Mouse (Mus musculus): Measurements from ENCODE around the gene Gm38431.
"Not testable (repeated sequence)": the region's sequence is repeated elsewhere in the genome, so short reads cannot be mapped to it uniquely, and the experiment has no call there.

Gm38431 gene

DNA sequence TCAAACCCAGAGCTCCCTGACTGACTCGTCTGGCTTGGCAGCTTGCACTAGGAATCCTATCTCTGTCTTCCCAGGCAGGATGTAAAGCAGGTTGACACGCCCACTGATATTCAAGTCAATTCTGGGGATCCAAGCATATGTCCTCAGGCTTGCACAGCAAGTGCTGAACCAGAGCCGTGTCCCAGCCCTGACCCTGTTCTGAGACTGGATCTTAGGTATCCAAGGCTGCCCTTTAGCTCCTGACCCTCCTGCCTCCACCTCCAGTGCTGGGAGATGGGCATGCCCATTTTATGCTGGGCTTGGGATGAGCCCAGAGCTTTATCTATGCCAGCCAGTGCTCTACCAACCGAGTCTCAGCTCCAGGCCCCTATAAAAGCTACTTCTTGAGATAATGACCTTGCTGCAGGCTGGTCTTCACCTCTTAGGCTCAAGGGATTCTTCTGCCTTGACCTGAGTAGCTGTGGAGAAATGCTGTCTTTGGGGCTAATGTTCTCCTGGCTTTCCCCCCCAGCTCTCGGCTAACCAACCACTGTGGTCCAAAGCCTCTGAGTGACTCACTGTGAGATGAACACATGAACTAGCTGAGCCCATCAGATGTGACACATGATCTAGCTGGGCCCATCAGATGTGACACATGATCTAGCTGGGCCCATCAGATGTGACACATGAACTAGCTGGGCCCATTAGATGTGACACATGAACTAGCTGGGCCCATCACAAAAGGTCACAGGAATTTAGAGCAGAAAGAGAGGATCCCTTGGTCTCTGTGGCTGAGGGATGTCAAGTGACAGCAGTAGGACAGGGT lies 14.2 kb upstream of the Gm38431 start:
- DNase-seq (ENCODE audit: low read depth, low spot score), result no peak

DNA sequence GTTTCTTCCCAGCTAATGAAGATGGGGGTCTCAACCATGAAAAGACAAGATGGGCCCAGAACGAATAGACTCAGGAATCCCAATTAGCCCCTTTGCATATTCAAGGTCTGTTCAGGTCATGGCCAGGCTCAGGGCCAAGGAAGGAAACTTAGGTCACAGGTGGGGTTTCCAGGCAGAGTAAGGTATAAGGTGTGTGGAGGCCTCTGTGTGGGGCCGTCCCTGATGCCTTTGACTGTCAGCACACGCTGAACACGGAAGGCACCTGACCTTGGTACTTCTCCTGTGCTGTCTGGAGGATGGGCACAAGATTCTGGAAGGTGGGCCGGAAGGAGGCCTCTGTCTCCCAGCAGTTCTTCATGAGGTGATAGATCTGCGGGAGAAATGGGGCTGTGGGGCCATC lies 13.0 kb upstream of the Gm38431 start:
- DNase-seq (ENCODE audit: low read depth, low spot score), result no peak

DNA sequence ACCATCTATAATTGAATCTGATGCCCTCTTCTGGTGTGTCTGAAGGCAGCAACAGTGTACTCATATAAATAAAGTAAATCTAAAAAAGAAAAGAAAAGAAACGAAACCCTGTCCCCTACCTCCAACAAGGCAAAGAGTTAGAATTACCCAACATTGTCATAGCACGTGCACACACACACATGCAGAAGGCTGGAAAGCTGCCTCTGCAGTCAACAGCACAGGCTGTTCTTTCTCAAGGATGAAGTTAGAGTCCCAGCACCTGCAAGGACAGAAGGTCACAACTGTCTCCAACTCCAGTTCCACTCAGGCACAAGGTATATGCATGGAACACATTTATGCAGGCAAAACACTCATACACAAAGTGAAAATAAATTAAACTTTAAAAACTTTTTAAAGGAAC lies 10.3 kb upstream of the Gm38431 start:
- DNase-seq (ENCODE audit: low read depth, low spot score), result no peak

DNA sequence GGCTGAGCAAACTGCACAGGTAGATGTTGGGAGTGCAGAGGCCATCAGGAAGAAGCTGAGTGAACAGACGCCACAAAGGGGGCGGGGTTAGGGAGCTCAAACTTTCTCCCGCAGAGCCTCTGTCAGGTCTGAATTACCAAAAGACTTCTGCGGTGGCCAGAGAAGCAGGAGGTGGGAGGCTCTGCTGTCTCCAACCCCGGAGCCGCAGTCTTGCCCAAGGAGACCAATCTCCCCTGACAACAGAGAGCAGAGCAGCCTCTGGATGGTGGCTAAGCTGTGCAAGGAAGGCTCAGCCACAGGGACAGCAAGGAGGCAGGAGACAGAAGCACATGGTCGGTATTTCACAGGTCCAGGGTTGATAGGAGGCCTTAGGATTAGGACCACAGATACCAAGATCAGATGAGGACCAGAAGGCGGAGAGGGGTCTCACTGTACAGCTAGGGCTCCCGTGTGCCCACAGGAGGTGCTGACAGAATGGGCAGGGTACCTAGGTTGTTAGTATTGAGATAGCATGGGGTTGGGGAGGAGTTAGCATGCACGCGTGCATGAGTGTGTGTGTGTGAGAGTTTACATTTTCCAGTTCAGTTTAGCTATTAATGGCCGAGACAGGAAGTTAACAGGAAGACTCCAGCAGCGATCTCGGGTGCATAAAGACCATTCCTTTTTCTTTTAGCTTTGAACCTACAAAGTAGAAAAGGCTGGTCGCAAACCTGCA lies 8.8 kb upstream of the Gm38431 start:
- DNase-seq (ENCODE audit: low read depth, low spot score), result no peak

DNA sequence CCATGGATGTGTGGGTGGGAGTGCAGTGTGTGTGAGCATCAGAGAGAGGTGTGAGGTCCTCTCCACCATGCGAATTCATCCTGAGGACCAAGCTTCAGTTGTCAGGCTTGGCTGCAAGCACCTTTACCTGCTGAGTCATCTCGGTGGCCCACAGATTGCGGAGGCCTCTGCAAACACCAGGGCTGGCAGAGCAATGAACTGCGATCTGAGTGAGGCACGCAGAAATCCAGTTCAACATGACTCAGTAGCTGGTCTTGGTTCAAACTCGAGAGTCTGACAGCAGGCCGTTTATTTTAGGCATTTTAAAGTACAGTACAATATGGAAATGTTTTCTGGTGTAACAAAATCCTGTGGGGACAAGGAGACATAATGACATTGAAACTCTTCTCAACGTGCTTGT lies 6.0 kb upstream of the Gm38431 start:
- no peak for DNase-seq (ENCODE audit: low read depth, low spot score)

DNA sequence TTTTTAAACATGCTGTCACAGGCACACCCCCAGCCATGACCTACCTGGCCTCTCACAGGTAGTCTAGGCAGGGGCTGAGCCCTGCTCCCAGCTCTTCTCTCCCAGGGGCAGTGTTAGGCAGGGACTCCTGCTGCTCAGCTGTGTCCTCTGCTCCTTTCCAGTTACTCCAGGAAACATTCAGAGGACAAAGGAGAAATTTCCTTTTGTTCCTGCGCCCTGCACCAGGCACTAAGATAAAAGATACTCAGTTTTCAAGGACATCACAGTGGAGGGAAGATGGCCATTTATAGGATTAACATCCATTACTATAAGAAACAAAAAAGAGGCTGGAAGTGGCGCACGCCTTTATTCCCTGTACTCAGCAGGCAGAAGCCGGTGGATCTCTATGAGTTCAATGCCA lies 4.2 kb upstream of the Gm38431 start:
- no peak for DNase-seq (ENCODE audit: low read depth, low spot score)

DNA sequence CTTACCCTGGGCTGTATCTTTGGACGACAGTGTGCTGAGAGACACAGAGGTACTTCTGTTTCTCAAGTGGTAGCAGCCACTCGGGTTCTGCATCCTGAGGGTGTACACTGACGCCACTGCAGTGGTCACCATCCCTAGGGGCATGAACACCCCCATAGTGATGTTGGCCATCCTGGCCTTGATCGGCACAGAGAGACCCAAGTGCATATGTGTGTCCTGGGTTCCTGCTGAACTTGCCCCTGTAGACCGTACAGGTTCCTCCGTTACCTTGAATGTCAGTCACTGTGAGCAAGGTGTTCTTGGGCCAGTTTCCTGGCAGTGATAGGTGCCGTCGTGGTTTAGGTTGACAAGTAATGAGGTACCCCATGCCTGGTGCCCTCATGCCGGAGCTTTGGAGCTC lies 1.6 kb upstream of the Gm38431 start:
- no peak for DNase-seq (ENCODE audit: low read depth, low spot score)

DNA sequence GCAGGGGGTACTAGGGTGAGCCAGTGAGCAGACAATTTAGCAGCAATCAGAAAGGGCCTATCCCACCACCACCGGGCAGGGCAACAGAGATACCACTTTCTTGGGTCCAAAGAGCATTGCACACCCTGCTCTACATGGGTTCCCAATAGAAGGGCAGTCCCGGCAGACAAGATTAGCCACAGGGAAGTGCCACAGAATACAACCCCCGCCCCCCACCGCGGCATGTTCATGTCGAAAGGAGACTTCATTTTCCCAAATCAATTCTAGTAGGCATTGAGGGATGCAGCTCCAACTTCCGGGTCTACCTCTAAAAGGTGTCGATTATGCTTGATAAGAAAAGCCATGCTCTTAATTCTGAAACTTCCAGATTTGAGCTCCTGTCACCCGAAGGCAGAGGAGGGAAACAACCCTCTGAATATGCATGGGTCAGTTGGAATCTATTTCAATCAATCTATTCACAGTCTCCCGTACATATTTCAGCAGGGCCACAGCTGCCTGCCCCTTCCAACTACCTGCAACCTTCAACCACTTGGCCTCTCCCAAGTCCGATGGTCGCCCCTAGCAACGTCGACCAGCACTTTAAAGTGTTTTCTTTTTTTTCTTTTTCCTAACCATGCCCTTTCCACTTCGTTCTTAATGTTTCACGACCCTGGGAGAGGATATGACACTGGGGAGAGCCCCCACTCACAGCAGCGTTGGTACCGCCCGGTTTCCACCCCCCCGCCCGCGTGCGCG lies 658 bp downstream of the Gm38431 start:
- DNase-seq (ENCODE audit: low read depth, low spot score), result no peak

DNA sequence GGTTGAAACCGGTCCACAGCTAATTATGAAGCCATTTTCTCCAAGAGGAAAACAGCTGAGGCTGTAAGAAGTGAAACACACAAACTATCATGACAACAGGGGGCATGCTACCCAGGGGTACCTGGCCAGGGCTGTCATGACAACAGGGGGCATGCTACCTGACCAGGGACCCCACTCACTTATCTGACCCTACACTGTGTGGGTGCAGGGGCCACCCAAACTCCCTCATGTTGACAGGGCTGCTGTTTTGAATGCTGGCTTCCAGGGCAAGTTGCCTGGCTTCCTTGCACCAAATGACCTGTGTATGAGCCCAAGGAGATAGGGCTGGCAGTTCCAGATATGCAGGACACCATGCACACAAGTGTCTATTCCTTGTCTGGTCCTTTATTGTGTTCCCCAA lies 1.3 kb downstream of the Gm38431 start:
- no peak for DNase-seq (ENCODE audit: low read depth, low spot score)

DNA sequence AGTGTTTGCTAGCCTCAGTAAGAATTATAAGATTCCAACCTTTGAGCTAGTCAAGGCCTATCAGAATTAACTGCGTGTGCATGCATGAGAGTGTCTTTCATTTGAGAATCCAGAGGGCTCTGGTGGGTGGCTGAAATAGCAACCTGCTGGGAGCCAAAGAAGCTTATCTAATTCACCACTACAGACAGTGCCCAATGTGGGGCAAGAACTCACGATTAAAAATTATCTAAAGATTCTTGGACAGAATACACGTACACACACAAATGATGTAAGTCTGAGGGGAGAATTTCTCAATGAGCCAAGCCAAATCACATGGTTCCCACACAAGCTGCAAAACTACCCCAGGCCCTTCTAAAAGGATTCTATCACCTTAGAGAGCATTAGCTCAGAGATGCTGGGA lies 8.5 kb downstream of the Gm38431 start:
- DNase-seq (ENCODE audit: low read depth, low spot score), result no peak

DNA sequence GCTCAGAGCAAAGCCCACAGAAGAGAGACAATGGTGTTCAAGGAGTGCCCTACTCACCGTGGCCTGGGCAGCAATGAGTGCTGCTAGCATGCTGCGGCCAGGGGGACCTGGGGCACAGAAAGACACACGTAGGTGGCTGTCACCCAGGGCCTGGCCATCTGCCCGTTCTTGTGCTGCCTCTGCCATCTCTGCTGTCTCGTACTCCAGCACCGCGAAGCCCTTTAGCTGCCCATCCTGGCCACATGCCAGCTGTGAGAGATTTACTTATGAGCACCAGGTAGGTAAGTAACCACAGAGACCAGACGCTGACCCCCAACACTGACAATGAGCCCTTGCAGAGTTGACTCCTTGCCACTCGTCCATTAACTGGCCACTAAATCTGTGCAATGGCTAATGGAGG lies 10.7 kb downstream of the Gm38431 start:
- no peak for DNase-seq (ENCODE audit: low read depth, low spot score)

DNA sequence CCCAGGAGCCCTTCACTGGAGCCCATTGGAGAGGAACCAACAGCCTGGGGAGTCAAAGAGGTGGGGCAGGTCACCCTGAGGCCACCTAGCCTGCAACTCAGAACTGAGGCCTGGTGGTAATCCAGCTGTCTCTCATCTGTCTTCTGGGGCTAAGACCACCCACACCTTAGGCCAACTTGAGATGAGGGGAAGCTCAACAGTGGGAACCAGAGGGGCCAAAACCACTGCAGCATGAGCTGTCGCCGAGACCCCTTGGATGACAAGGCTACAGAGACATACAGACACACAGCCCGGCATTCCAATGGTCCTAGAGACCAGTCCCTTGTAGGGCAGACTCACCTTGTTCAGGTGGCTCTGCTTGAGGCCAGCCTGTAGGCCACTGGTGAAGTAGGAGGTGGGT lies 16.2 kb downstream of the Gm38431 start:
- no peak for DNase-seq (ENCODE audit: low read depth, low spot score)

DNA sequence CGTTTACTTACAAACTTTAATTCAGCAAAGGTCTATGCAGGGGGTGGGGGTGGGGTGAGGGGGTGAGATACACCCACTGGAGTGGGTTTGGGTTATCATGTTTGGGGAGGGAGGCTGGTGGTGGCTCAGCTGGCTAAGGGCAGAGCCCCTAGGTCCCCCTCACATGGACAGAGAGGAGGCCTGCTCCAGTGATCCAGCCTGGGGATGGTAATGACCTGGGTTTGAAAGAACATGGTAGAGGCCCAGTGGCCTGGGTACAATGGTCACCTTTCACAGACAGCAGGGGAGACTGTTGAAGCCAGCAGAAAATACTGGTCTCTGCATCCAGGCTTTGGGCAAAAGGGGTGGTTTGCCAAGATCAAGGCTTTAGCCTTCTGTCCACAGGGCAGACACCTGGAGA lies 17.6 kb downstream of the Gm38431 start:
- DNase-seq (ENCODE audit: low read depth, low spot score), result no peak

DNA sequence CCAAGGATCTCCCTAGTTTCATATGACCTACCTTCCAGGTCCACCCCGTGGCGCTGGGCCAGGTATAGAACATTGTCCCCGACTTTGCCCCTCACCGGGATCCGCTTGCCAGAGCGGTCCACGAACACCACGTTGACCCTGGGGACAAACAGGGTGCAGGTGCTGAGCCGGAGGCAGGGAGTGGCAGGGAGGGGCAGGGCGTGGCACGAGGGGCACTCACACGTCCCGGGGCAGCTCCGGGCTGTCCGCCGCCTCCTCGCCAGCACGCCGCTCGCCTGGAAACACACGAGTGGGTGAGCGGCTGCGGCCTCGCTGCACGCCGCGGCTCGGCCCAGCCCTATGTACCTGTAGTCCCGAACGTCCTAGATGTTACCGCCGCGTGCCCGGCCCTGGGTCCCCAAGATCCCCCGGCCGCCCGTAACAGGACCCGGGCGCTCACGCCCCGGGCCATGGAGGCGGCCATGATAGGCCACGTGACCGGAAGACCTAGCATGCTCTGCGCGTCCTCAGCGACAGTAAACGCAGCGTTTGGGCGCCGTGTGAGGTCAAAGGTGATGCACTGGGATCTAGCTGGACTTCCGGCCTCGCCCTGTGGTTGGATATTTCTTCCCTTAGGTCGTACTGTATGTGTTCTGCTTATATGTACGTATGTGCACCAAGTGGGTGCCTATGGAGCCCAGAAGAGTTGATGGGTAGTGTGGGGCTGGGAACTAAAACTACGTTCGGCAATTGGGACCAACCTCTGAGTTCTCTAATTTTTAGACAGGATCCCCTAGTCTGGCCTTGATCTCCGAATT lies 18.6 kb downstream of the Gm38431 start, which contains the start of the genes Gm49373 and Fdx1l:
Gene Gm49373, minus strand, starts transcription at position 53 of the 797 bp plus-strand sequence.
Gene Fdx1l, minus strand, starts transcription at position 571 of the 797 bp plus-strand sequence.
- DNase-seq (ENCODE audit: low read depth, low spot score), result peak; percentile 74

DNA sequence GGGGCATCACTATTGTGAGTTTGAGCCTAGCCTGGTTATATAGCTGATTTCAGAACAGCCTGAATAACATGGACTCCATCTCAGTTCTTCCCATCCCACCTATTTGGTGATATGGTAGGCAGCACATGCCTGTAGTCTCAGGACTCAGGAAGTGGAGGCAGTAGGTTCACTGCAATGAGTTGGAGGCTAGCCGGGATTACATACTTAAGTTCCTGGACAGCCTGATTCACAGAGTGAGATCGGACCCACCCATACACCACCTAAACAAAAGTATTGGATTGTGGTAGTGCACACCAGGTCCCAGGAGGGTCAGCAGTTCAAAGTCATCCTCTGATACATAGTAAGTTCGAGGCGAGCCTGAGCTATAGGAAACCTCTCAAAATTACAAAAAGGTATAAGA lies 19.2 kb downstream of the Gm38431 start:
- DNase-seq (ENCODE audit: low read depth, low spot score), result no peak

DNA sequence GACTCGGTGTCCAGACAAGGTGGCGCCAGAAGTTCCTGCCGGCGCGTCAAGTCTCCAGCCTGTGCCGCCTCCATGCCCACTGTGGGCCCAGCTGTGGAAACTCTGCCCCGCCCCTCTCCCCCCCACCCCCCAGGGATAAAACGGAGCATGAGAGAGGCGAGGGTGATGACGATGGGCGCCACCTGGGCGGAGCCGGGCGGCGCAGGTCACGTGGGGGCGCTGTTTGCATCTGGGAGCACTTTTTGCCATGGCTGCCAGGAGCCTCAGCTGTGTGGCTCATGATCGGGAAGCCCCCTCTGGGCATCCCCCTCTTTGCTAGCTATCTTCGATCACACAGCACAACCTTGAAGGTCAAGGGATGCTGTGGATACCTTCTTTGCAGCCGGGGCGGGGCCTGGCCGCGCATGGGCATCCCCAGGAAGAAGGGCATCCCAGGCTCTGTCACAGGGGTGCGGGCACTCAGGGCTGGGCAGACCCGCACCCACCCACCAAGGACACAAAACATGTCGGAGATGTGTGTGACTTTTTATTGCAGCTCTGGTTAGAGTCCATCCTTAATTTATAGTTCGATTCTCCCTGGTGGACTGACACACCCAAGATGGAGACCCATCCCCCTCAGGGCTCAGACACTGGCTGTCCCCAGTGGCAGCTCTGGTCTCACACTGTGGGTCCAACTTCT lies 24.7 kb downstream of the Gm38431 start, which contains the start of gene Zglp1:
Gene Zglp1, minus strand, starts transcription at position 88 of the 679 bp plus-strand sequence.
- DNase-seq (ENCODE audit: low read depth, low spot score), result no peak

DNA sequence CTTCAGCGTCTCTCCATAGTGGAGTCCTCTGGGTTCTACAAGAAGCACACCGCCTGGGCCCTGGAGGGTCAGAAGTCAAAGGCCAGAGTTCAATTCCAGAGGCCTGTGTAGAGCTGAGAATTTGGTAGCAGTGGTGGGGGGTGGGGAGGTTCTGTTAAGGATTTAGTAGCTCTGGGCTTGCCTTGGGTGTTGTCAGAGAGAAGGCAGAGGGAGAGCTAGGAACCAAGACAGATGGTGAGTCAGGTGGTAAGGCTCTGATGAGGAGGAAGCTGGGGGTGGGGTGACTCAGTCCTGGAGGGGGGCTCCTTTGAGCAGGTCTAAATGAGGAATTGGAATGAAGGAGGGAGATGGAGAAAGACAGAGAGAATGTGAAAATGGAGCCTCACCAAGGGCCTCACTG lies 28.9 kb downstream of the Gm38431 start:
- no peak for DNase-seq (ENCODE audit: low read depth, low spot score)

DNA sequence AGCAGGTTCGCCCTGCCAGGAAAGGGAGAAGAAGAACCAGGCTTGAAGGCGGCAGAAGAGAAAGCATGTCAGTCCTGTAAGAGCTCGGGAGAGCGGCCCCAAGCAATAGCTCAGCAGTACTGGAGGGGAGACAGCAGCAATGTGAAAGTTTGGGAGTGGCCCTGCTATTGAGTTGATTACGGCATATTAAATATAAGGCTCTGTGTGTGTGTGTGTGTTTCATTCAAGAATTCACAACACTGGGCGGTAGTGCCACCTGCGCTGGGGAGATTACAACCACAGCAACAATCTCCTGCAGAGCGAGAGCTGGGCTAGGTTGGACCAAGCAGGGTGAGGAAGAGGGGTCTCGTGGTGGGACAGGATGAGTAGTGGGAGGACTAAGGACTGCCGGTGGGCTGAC lies 40.2 kb downstream of the Gm38431 start:
- no peak for DNase-seq (ENCODE audit: low read depth, low spot score)

DNA sequence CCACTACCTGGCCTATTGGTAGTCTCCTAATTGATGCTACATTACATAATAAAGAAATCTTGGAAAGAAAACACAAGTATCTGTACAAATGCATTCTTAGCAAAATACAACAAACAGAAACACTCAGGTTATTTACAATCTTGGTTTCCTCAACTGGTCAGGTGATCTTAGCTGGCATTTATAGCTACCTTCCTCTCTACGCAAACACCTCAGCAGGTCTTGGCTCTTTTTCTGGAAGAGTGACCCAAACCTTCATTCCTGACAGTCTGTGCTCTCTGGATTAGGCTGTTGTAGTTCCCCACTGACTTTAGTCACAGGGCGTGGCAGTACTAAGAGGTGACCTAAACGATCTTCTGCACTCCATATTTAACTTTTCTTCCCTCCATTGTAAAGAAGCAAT lies 46.6 kb downstream of the Gm38431 start:
- no peak for DNase-seq (ENCODE audit: low read depth, low spot score)

DNA sequence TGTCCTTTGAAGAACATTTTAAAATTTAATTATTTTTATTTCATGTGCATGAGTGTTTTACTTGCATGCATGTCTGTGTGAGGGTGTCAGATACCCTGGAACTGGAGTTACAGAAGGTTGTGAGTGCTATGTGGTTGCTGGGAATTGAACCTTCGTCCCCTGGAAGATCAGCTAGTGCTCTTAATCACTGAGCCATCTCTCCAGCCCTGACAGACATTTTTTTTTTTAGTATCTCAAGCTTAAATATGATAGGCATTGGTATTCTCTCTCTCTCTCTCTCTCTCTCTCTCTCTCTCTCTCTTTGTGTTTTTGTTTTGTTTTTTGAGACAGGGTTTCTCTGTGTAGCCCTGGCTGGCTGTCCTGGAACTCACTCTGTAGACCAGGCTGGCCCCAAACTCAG lies 47.0 kb downstream of the Gm38431 start:
- not testable (repeated sequence) for DNase-seq (ENCODE audit: low read depth, low spot score)

DNA sequence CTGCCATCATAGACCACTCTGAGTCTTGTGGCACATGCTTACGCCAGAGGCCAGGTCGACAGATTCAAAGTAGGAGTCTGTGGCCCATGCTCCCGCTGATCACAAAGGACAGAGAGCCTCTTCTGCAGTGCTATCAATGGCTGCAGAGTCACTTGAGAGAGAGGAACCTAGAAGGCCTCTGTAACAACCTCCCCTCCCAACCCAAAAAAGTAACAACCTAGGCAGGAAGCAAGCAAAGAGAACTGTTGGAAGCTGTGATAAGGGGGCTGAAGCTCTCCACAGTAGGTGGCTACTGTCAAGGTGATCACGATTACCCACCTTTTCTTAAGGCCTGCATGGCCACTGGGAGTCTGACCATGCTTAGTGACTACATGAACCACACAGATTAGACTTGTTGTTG lies 48.2 kb downstream of the Gm38431 start:
- DNase-seq (ENCODE audit: low read depth, low spot score), result no peak
